Mouse (Mus musculus) lung, postnatal 0 days (tissue): ENCODE data around the gene Lilrb4a.

Experiments used
- CTCF ChIP-seq: IDR thresholded peaks from 2 replicates; pipeline ENCODE4 v1.5.1; 2016; ENCODE audit warnings: antibody characterized with exemption, mild to moderate bottlenecking
- EP300 ChIP-seq: IDR thresholded peaks from 2 replicates; pipeline ENCODE4 v1.6.1; 2016; ENCODE audit warnings: antibody characterized with exemption, mild to moderate bottlenecking, control low read depth

DNA sequence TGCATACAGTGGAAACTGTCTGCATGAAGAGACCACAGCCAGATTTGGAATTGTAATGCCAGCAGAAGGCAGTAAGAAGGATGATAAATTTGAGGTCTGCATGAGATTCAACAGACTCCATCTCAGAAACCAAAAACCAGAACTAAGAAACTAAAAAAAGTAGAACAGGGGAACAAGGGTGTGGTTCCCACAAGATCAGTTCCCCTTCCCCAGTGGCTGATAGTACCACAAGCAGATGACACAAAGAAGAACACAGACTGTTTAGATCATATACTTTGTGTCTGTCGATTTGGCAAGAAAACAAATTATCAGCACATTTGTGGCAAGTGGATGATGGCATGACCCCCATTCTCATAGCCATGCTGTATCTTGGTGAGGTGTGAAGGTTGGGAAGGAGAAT lies 35.0 kb upstream of the Lilrb4a start:
- TF ChIP-seq CTCF (no peak), EP300 (no peak)
